Mouse (Mus musculus): ENCODE results near the gene Sema3b. TPM values are rescaled to one million over a fixed set of nuclear protein-coding genes. Genes with fewer than 3 reads are reported as not detected.

Sema3b gene
- total RNA-seq, 2 experiments from 2014 or later, result 20.4 to 22.9 TPM

DNA sequence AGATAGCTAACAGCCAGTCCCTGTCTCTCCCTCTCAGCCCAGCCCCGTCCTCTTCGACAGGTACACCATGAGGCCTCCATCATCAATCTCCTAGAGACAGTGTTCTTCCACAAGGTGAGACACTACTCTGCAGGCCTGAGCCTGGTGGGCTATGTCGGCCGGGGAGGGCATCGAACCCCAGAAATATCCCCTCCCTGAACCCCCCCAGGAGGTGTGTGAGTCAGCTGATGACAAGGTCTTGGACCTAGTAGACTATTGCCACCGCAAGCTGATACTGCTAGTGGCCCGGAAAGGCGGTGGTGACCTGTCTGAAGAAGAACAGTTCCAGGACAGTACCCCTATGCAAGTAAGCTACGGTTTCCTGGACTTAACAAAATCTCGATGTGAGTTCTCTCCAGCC, 60.2 kb downstream of the Sema3b start:
- no peak for DNase-seq

GRCm38 (mm10) chr9:107547957-107548356, 61.1 kb downstream of the Sema3b start:
- no peak for DNase-seq

Other genes starting within 250 kb of the Sema3b start
- 10 to 100 TPM; 14.8 TPM for gene Cacna2d2, start 209.6 kb downstream of the Sema3b start, total RNA-seq (2021)
- gene Tmem115, start 75.3 kb downstream of the Sema3b start, total RNA-seq (2021), result 10 to 100 TPM; 22.2 to 22.3 TPM
- 1 to 10 TPM; 4.2 to 4.6 TPM for gene Cyb561d2, start 67.0 kb downstream of the Sema3b start, total RNA-seq (2021)
- 10 to 100 TPM; 20.4 to 21.0 TPM for gene Nprl2, start 67.0 kb downstream of the Sema3b start, total RNA-seq (2021)
- gene Zmynd10, start 61.9 kb downstream of the Sema3b start, total RNA-seq (2021), result under 1 TPM in 1 of 2 experiments, not detected in 1; 0.62 TPM
- gene Rassf1, start 57.7 kb downstream of the Sema3b start, total RNA-seq (2021), result 10 to 100 TPM; 15.1 TPM
- gene Tusc2, start 46.0 kb downstream of the Sema3b start, total RNA-seq (2021), result 10 to 100 TPM; 38.3 to 40.9 TPM
- 10 to 100 TPM; 31.4 to 40.0 TPM for gene Hyal2, start 41.3 kb downstream of the Sema3b start, total RNA-seq (2021)
- gene Hyal1, start 32.3 kb downstream of the Sema3b start, total RNA-seq (2021), result 1 to 10 TPM; 3.4 to 5.1 TPM
- gene Naa80, start 30.3 kb downstream of the Sema3b start, total RNA-seq (2021), result 10 to 100 TPM; 16.1 to 20.1 TPM
- gene Hyal3, start 28.4 kb downstream of the Sema3b start, total RNA-seq (2021), result under 1 TPM; 0.28 to 0.37 TPM
- gene Ifrd2, start 21.6 kb downstream of the Sema3b start, total RNA-seq (2021), result 10 to 100 TPM; 48.5 to 48.8 TPM
- 100 to 1,000 TPM; 241 to 253 TPM for gene Gnai2, start 26.1 kb upstream of the Sema3b start, total RNA-seq (2021)
- gene Slc38a3, start 60.3 kb upstream of the Sema3b start, total RNA-seq (2021), result 10 to 100 TPM; 48.3 to 61.0 TPM
- gene Gnat1, start 70.5 kb upstream of the Sema3b start, total RNA-seq (2021), result not detected
- gene Sema3f, start 101.2 kb upstream of the Sema3b start, total RNA-seq (2021), result 10 to 100 TPM; 14.7 to 16.5 TPM
- gene Rbm5, start 161.8 kb upstream of the Sema3b start, total RNA-seq (2021), result 10 to 100 TPM; 48.6 to 57.9 TPM

All from heart, adult 18-20 months (tissue).